Mouse (Mus musculus) neutrophil, adult 5-6 weeks (primary cell): ENCODE measurements around the gene Olfr750. TPM values are rescaled to one million over a fixed set of nuclear protein-coding genes. Genes with fewer than 3 reads are reported as not detected.

Experiments
- ATAC-seq: fragments of 151-379, 151-347 bp; 2 replicates; pipeline ENCODE4 v1.8.0; 2017; ENCODE audit warnings: mild to moderate bottlenecking, moderate TSS enrichment; ENCODE audit not compliant: insufficient number of reproducible peaks, poor library complexity, low FRiP score, severe bottlenecking; ENCODE audit errors: extremely low read depth
- total RNA-seq: library from RNA; stranded (forward); fragments of 200-1000 nt; gene quantifications from 2 replicates; pipeline ENCODE4 v1.2.3, GENCODE M21; 2017

The Olfr750 gene
- total RNA-seq: not detected in 2 replicates

DNA sequence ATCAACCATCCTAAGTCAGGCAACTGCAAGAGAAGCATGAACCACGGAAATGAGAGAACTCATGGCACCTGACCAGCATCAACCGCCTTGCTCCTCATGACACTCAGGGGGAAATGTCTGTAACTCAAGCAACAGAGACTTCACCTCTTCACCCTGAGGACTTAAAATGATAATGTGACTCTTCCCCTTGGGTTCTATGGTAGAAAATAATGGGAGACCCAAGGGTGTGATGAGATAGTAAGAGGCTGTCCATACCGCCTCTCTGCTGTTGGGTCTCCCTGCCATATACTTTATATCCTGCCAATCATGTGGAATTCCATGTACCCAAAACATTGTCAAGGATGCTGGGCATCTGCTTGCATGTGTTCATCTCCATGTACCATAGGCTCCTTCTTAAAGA lies at the start of gene Olfr750:
Gene Olfr750, minus strand, starts transcription at position 101 of the 400 bp plus-strand sequence.
- ATAC-seq: no peak

DNA sequence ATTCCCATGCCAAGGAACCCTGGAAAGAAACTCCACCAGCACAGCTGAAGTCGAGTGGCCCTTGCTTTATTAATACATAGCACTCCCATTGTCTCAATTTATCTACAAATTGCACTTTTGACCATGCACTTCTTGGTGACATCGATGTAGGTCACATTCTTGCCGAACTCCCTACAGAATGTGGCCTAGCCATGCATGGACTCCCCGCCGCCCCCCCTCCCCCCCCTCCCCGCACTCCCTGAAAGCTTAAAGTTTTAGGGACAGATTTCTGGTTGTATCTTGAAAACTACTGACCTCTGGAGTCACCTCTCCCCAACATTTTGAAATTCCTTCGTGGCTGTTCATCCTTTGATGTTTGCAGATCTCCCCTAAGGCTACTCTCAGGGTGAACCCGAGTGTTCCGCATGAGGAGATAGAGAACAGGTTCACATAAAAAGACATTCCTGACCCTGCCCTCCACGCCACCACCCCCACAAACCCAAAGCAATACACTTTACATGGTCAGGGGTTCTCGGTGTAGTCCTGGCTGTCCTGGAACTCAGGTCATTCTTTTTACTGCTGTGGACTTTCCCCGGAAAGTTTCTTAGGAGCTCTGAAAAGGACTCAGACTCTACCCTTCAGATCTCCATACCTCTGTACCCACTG lies 39.8 kb upstream of the Olfr750 start, which contains the start of gene Eddm3b:
Gene Eddm3b, plus strand, starts transcription at position 511 of the 645 bp plus-strand sequence.
- ATAC-seq: no peak

DNA sequence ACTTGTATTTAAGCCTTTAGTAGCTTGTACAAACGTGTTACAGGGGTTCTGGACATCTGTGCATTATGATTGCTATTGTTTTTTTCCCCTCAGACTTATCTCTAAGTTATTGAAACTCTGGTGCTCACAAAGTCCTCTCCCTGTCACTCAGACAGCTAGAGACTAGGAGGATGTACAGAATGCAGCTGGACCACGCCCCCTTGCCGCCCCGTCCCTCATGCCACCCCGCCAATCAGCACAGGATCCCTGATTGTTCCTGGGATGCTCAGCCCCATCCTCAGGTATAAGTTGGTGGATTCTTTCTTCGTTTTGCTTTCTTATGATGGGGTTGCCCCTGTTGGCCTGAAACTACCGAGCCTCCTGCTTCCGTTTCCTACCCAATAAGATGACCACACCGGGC lies 39.2 kb upstream of the Olfr750 start:
- ATAC-seq: no peak

DNA sequence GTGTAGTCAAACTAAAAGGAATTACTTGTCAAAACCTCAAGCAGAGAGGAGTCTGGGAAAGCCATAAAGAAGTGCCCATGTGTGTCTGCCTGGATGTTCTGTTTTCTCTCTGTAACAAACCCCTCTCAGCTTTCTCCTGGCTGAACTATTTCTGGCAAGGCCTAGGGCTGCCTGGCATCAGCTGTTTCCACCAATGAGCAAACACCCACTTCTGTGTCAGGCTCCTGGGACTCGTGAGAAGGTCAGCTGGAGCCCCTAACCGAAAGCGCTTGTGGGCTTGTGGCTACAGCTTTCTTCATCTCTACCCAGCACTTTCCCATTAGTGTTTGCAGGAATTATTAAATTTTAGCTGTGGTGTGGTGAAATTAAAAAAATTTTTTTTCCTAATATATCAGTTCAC lies 37.7 kb upstream of the Olfr750 start:
- no peak for ATAC-seq

DNA sequence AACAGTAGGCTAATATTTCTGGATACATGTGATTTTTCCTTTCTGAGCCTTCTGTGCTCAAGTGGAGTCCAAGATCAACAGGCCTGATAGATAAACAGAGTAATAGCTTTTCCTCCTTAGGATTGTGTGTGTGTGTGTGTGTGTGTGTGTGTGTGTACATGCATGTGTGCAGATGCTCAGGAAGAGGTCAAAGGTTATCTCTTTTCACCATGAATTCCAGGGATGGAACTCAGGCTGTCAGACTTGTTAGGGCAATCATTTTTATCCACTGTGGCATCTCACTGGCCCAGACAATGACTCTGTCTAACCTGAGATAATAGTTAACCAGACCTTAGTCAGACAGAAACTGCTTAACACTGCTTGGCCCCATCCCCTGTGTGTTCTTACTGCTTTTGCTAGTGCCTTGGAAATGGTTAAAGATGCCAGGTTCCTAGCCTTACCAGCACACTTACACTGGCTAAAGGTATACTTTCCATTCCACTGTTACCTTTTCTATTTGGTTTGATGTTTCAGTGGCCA lies 32.3 kb upstream of the Olfr750 start:
- no peak for ATAC-seq

DNA sequence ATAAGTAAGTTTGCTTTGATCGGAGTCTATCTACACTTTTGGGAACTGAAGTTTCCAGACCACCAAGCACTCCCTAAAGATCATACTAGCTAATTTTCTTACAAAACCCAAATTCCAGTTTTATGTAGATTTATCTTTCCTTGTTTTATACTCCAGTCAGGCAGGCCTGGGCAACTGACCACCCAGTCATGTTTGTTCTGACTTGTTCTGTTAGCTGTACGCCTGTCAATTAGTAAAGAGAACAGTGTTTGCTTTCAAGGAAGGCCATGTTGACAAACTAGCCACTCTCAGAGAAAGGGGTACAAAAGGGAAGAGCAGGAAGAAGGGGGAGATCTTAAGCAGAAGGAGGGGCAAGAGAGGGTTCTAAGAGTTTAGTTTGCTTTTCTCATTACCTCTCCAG lies 30.1 kb upstream of the Olfr750 start:
- no peak for ATAC-seq

DNA sequence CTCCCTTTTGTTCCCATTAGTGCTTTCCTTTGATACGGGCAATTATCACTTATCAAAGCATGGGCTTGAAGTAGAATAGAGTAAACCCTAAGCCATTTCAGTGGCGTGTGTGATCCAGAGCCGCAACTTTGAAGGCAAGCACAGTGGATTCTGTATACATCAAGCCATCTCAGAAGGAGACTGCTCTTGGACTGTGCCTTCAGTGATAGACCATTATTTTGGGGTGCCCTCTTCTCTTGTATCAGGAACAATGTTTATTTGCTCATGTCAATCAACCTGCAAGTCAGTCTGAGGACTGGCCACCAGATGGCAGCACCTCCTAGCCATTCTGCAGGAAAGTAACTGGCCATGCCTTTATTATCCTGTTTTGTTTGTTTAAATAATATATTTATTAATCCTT lies 29.0 kb upstream of the Olfr750 start:
- peak; percentile 79 for ATAC-seq

DNA sequence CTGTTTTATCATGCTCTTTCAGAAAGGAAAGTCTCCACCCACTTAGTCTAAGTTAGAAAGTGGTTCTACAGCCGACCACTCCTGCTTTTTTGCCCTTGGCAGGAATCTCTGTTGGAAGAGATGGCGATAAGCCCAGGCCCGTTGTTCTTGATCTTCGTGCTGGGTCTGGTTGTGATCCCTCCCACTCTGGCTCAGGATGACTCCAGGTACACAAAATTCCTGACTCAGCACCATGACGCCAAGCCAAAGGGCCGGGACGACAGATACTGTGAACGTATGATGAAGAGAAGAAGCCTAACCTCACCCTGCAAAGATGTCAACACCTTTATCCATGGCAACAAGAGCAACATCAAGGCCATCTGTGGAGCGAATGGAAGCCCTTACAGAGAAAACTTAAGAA lies 27.0 kb upstream of the Olfr750 start:
- no peak for ATAC-seq

DNA sequence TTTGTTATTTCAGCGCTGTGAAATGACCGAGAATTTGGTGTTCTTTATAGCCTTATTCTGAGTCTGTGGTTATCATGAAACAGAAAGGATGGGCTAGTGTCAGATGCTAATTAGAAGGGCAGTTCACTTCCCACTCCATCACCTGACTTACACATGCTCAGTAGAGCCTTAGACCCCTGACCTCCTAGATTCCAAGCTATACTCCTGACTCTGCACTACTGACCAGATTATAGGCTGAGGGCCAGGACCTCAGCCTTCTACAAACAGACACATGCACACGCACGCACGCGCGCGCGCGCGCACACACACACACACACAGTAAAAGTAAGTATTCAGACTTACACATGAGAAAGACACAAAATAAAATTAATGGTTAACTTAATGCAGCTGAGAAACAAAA lies 24.7 kb upstream of the Olfr750 start:
- no peak for ATAC-seq

DNA sequence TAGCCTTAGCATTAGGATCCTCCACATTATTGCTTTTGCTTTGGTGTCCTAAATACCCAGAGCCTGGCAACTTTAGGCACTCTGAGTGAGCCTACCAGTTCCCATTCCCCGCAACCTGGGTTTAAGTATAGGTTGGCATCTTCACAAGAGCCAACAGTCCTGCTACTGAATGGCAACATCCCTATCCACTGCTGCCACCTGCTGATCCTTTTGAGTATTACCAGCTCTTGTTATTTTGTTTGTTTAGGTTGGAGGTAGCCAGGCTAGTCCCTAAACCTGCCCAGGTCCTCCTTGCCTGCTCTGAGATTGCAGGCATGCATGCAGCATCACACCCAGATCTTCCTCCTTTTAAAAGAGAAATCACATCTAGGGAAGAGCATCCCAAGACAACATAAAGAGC lies 24.1 kb upstream of the Olfr750 start:
- ATAC-seq: peak; percentile 84

DNA sequence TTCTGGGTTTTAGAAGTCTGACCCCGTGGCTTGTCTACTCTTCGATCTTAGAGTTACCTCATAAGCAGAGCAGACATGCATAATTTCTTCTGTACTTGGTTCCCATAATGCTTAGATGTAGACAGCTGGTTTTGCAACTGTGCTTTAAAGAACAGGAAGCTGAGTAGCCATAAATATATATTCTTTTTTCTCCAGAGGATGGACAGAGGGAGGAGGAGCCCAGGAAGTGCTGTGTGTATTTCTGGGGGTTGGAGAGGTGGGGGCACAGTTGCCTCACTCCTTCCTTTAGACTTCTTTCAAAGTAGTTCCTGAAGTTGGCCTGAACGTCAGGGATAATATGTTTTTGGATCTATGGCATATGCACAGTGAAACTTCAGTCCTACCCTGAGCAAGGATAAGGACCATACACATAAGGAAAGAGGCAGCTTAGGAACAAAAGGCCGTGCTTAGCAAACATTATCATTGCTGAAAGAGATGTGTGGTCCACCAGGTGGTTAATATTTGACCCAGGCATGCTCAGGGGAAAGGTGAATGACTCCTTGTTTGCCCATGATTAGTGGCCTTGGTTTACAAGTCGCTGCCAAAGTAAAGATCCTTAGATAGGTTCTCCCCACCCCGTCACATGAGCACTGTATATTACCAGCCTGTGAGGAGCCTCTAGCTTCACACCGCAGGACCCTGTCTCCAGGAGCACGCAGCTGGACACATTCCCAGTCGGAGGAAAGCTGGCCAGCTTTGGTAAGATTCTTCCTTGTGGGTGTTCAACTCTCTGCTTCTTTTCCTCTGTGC lies 21.7 kb upstream of the Olfr750 start:
- ATAC-seq: no peak

DNA sequence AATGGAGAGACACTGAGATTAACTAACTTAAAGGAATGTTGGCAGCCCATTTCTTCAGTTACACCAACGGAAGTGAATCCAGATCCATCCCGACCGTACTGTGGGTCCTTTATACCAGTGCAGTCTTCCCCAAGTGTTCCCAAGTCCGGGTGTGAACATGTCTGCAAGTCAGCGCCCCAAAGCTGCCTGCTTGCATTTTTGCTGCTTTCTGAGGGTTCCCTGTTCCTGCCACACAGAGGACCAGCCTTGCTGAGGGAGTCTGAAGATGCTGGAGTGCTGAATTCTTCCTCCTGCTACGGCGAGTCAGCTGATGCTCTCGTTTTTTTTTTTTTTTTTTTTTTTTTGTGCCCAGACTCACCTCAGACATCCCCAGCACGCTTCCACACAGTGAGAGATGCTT lies 20.7 kb upstream of the Olfr750 start:
- no peak for ATAC-seq

DNA sequence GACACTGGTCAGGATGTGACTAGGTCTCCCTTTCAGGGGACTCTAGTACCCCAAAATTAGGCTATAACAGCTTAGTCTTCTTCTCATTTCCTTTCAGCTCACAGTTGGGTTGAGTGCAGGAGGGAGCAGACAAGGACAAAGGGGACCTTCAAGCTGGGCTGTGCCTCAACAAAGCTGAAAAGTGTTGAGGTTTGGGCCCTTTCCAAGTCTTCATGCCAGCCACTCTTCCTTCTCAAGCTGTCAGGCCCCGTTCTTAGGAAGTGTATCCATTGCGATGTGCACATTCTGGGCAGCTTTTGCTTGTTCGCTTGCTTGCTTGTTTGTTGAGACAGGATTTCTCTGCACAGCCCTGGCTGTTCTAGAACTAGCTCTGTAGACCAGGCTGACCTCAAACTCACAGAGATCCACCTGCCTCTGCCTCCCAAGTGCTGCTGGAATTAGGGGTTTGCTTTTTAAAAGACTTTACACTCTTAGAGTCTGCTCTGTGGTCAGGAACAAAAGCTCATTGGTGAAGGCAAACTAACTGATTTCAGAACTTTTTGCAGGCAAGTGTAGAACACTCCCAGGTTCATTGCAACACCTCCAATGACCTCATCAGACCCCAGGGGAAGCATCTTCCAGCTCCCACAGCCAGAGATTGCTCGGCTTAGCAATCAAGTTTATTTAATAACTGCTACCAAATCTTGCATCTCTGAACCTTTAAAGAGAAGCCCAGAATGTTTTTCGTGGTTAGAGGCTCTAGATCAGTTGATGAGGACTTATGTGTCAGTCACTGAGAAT lies 20.1 kb upstream of the Olfr750 start:
- ATAC-seq: no peak

DNA sequence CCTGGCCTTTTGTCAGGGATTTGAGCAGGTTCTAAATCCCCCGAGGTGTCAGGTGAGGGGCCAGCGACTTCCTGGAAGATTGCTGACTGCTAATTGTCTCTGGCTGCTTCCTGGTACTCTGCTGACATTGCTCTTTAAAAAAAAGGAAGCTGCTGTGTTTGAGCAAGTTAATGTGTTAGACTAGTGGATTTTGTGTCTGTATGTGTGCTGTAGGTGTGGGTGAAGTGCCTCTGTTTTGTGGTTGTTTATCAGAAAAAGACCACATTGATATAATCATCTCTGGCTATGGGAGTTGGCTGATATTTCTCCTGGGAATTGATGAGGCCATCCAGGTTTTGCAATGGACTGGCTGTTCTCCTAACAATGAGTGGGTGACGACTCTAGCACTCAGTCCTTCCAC lies 19.3 kb upstream of the Olfr750 start:
- ATAC-seq: no peak

DNA sequence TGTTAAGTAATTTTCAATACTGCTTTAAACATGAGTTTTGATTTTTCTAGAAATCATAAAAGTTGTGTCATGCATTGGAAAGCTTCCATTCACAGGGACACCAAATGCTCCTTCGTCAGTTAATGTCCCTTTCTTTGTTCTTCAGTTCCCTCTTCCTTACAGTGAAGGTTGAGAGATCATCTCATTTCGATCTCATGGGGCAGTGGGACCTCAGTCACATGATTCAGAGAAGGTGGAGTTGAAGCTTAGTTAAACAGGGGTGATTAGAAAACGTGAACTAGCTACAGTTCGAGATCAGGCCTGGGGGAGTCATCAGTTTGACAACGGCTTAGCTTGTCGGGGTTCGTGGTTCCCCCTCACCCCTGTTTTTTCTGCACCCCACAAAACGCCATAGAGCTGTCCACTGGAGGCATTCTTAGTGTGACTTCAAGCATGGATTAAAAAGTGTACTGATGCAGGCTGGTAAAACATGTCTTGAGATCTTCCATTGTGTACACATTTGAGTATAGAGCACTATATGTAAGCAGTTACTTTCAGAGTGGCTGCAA lies 17.9 kb upstream of the Olfr750 start:
- no peak for ATAC-seq

DNA sequence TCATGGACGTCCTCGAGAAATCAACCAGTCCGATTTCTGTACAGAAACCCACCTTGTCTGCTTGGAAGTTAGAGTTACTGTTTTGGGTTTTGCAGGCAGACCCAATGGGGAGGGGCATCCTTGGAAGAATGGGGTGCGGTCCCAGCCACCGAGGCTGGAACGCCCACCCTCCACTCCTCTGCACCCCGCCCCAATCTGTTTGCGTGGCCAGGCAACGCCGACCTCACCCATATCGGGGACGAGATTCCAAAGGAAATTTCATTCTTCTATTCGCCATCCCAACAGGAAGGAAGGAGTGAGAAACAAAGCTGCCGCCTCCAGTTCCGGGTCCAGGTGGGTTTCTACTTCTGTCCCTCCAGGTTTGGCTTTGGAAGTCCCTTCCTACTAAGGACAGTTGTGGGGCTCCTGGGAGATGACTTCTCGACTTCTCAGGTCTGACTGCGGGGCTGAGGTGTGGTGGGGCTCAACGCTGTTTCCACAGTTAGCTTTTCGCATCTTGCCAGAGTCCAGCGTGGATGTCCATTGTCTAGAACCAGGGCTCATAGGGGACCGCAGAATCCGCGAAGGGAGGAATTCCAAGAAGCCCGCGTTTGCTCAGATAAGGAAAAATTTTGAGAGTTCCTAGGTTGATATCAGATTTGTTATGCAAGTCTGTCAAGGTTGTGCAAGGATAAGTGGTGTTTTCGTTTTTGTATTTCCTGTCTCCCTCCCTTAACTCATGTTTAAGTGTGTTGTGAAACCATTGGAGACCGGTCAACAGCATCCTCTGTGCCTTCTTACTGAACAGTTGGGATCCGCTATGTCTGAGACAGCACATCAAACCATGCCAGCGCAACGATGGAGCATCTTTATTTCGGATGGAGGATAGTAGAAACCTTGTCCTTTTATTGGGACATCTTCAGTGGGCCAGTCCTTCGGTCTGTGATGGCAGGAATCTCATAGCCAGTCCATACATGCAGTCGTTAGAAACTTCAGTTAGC lies 17.0 kb upstream of the Olfr750 start, which contains the start of the genes Rnase4 and Ang:
Gene Rnase4, plus strand, starts transcription at position 157 of the 980 bp plus-strand sequence.
Gene Ang, plus strand, starts transcription at position 230 of the 980 bp plus-strand sequence.
- no peak for ATAC-seq

DNA sequence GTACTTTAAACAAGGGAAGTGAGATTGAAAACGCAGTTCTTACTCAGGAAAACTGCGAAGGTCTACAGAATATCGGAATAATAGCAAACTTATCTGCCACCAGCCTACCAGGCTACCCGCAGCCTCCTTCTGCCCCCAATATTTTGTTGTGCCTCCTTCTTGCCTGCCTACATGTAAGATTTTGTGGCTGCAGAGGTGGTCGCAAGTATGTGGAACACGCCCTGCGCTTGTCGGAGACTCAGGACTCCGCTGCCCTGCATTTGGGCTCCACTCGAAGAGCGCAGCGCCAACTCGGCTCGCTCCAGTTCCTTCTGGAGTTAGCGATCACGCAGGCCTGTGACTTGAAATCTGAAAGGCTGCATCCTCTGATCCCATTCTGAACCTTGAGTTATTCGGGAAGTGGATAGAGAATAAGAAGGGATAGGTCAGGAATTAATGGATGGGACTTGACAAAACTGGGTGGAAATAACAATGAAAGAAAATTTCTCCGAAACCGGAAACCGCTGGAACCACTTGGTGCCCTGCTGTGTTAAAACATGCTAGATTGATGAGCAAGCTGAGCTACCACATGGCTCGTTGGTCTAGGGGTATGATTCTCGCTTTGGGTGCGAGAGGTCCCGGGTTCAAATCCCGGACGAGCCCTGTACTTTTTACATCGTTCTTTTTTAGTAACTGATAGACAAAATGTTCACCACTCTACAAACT lies 16.0 kb upstream of the Olfr750 start:
- ATAC-seq: 0 out of 2 replicates have a peak, but pooled peaks have one; percentile 17
